Mouse (Mus musculus): ENCODE measurements around the gene Cerk.
A peak's percentile ranks its signal among the peaks of the same experiment; 100 is the strongest.
"Not testable (repeated sequence)": the region's sequence is repeated elsewhere in the genome, so short reads cannot be mapped to it uniquely, and the experiment has no call there.

Cerk gene

DNA sequence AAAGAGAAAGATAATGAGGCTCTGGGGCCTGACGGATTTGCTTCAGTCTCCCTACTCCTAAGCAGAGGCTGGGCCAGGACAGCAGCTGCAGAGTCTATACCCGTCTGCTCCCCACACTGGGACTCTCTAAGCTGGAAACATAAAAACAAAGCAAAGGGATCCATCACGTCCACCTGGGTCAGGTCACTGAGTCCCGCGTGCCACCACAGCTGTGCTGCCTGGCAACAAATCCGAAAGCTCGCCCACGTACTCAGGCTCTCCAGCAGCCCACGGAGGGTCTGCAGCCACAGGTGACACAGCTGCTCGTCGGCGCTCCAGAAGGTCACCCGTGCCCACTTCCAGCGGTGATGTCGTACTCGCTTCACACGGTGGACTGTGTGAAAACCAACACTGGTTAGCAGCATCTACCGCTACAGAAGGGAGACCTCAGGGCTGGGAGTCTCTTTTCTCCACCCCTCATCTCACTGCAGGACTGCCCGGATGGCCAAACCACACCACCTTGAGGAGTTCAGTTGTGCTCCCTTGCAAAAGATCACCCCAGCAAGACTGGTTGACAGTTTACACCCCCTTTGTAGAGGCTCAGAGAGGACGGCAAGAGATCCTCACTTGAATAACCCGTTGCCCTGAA is 21.1 kb downstream of the Cerk start:
- no peak for DNase-seq (ENCODE audit: low spot score in 2 of 2)

DNA sequence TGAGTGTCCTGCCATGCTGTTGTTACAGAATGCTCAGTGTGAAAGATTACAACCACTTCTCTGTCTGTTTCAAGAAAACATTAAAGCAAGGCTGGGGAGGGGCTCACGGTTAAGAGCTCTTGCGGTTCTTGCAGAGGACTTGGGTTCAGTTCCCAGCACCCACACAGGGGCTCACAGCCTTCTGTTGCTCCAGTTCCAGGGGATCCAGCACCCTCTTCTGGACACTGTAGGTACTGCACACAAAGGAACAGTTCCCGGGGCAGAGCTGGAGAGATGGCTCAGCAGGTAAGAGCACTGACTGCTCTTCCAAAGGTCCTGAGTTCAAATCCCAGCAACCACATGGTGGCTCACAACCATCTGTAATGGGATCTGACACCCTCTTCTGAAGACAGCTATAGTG is 24.1 kb downstream of the Cerk start:
- not testable (repeated sequence) for DNase-seq (ENCODE audit: low spot score in 2 of 2)

DNA sequence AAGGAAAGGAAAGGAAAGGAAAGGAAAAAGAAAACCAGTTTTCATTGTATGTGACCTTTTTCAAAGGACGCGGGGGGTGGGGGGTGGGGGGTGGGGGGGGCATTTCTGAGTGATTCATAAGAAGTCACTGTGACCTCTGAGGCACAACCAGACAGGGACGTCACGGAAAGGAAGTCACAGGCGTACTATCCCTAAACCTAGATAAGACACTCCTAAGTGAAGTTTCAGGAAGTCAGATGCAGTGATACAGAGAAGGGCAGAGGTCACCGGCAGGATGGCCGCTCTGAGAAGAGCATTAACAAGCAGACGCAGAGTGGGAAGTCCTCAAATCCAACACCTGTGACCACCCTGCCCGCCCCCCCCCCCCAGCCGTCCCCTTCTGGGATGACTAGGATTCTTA is 25.0 kb downstream of the Cerk start:
- no peak for DNase-seq (ENCODE audit: low spot score in 2 of 2)

DNA sequence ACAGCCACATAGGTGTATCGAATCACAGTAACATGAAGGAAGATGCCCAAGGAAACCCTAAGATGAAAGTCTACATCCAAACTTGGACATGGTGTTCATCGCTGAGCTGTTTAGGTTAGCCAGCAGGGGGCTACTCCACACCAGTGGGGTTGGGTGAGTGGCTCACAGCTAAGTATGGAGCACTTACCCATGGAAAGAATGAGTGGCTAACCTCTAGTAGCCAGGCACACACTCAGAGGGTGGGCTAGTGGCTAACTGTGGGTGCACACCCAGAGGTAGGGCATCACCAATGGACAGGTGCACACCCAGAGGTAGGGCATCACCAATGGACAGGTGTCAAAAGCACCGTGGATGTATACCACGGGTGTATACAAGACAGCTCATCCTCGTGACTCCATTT is 26.2 kb downstream of the Cerk start:
- DNase-seq (ENCODE audit: low spot score in 2 of 2), result no peak

DNA sequence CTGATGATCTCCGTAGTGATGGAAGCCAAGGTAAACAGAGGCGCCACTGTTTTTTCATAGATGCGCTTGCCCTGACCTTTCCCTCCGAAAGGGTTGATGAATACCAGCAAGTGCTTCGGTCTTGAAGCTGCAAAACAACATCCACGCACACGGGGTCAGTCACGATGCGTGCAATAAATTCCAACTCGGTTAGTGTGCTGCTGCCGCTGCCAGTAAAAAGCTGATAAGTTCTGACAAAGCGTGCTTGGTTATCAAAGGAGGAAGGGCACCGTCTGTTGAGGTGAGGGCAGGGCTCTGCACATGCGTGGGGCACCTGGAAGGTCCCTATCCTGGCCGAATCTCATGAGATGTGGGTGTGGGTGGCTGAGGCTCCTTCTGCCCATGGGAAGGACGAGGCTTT is 26.8 kb downstream of the Cerk start:
- no peak for DNase-seq (ENCODE audit: low spot score in 2 of 2)

DNA sequence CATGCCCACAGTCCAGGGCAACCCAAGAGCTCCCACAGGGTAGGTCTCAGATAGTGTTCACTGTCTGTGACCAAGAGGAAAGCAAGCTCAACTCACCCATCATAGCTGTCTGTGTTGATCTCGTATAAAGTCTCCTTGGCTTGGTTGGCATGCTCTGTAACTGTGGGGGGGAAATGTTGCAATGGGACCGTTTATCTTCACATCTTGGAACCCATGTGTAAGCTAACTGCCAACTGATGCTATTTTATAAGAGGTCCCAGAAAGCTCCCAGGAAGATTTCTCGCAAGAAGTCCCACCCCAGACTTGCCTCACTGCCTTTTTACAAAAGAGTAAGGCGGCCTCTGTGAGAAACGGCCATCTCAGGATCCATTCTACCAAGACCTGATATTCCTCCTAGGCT is 29.4 kb downstream of the Cerk start:
- DNase-seq (ENCODE audit: low spot score in 2 of 2), result no peak

DNA sequence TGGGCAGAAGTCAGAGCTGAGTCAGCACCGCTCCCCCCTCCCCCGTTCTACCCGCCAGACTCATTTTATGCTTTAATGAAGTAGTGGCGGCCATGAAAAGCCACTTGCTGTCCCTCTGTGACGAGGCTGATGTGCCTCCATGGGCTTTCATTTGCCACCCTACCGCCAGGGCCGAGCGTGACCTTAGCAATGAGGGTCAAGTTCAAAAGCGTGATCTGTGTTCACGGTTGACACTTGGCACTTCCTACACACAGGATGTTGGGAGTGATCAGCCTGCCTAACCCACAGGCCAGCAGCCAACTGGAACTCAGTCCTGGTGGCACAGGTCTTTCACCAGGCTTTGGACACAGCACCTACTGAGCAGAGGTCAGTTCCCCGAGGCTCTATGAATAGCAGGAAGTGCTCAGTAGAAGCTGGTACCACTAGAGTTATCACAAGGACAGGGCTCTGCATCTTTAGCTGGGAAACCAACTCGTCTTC is 32.4 kb downstream of the Cerk start:
- DNase-seq (ENCODE audit: low spot score in 2 of 2), result no peak

DNA sequence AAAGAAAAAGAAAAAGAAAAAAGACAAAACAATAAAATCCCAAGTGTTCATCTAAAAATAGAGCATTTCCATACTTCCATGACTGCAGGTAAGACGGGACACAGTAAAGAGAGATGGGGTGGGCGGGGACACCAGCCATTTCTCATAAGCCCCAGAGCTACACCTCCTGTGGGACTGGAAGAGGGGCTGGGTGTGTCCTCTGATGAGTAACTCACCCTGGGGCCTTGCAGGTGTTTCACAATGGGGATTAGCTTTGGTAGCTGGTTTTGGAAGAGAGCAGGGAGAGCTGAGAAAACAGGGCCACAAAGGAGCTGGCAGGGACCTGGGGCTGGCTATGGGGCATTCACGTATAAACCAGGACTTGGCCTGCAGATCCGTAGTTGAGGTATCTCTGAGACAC is 35.3 kb downstream of the Cerk start:
- DNase-seq (ENCODE audit: low spot score in 2 of 2), result no peak

DNA sequence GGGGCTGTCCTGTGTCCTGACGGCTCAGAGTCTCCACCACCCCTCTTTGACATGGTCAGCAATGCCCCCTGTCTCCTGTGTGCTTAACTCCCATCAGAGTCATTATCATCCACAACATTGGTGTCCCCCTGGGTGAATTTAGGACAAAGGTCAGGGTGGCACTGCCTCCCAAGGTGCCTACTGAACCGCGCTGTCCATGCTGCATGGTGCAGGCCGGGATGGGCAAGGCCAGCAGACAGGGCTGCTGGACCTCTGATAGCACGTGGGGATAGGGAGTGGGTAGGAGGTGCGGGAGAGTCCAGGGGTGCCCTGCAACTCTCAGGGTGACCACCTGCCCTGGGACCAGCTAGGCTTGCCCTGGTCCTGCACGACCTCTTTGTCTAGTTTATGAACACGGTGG is 39.0 kb downstream of the Cerk start:
- DNase-seq (ENCODE audit: low spot score in 2 of 2), result no peak

DNA sequence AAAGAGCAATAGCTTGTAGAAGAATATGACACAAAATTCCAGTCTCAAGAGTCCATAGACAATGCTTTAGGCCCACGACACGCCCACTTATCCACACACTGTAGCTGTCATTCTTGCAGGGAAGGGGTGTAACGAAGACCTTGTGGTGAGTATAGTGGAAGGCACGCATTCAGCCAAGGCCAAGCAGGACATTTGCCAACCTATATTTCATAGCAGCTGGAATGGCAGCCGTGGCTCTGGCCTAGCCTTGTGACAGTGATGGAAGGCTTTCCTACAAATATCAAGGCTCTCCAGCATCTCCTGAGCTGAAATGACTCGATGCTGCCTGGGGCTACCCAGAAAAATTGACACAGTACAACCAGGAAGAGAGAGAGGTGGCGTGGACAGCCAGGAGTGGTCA is 40.9 kb downstream of the Cerk start:
- no peak for DNase-seq (ENCODE audit: low spot score in 2 of 2)

DNA sequence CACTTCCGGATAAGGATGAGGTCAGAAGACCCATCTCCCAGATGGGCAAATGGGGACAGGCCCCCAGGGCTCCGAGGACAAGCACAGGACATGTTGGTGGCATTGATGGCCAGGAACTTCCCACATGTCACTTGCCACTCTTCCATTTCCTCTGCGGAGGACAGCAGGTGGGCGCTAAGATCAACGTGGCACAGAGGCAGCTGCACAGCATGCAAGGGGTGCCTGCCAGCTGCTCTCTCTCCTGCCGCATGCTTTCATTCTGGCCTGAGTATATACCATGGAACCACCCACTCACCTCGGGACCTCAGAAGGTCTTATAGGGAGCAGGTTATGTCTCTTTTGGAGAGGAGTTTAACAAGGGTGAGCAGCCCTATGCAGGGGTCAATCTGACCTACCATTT is 41.4 kb downstream of the Cerk start:
- DNase-seq (ENCODE audit: low spot score in 2 of 2), result no peak

DNA sequence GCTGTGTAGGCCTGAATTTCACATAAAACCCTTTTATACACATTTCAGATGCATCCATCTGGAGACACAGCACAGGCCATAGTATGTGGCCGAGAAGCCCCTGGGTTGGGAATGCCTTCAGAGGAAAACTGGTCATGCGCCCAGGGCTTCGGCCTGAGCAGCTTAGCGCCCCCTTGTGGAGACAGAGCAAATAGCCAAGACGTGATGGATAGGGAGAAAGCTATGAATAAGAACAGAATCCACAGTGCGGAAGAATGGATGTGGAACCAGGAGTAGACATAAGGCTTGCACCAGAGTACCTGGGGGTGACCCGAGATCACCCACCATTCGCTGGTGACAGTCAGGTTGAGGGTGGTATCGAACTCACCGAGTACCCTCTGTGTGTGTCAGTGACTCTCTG is 45.6 kb downstream of the Cerk start:
- DNase-seq (ENCODE audit: low spot score in 2 of 2), result peak; percentile 39 to 80

DNA sequence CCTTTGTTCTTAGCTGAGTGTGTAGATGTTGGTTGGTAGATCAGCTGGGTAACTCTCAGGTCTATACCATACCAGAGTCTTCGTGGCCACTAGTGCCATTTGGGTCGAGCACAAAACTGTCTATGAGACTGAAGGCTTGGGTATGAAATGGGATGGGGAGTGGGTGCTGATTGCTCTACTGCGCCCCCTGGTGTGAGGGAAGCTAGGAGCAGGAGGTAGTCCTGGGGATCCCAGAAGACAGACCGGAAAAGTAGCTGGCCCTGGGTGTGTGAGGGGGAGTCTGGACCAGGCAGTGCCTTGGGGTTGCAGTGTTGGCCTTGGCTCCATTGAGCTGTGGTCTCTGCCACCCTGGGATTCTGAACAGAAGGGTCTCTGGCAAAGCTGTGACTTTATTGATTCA is 48.3 kb downstream of the Cerk start:
- DNase-seq (ENCODE audit: low spot score in 2 of 2), result peak; percentile 58 to 87

DNA sequence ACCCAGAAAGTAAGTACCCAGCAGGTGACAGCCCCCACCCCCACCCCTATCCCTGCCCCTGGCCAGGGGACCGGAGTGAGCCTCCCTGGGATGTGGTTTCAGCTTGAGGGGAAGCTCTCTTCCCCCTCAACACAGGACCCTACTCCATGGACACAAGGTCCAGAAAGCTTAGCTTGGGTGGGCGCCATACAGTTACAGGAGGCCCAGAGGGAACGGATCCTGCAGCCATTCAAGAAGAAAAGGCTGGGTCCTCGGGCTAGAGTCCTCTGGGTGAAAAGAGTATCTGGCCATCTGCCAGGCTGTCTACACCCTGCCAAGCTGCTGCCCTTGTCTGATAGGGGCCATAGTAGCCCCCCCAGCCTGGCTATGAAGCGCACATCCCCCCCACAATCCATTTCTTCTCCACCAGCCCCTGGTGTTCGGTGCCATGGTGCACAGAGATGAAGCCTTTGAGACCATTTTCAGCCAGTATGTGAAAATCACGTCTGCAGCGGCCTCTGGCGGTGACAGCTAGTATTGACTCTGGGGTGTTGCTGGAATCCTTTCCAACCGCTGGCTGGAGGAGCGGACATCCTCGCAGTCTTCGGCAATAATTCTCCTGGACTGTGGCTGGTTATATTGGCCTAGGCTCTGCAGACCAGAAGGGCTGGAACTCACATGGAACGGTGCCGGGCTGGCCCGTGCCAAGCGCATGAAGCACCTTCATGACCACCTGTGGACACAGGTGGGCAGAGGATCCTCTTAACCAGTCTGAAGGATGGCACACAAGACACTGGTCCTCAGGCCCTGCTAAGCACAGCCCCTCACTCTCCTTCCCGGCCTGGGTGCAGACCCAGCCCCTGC is 50.8 kb downstream of the Cerk start:
- DNase-seq (ENCODE audit: low spot score in 2 of 2), result peak; percentile 85 to 95

DNA sequence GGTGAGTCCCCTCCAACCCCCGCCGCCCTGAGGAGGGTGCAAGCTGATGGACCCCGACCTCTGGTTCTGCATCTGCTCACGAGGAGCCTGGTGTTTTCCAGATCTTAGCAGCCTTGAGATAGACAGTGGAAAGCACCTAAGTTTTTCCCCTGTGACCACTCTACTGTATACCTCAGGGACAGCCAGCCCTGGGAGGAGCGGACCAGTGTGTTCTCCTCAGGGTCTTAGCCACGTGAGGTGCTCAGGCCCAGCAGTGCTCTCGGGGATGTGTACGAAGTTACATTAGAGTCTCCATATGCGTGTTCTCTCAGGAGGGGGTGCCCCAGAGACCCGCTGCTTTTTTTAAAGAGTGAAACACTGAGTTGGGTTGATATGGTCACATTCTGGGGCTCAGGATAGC is 55.3 kb downstream of the Cerk start:
- no peak for DNase-seq (ENCODE audit: low spot score in 2 of 2)

DNA sequence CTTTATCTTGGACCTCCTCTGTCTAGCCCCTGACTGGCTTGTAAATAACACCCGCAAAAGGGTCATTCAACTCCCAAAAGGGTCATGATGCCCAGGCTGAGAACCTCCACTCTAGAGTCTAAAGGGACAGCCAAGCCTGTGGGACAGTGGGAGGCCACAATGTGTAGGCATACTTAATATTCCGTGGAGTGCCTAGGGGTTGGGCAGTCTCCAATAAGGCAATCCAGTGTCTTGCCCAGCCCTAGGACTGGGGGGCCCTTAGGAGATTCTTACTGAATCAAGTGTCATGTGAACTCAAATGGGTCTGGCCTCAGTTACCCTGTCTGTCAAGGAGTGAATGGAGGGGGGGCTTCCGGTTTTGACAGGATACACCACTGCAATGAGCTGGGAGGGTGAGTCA is 56.9 kb downstream of the Cerk start:
- no peak for DNase-seq (ENCODE audit: low spot score in 2 of 2)

DNA sequence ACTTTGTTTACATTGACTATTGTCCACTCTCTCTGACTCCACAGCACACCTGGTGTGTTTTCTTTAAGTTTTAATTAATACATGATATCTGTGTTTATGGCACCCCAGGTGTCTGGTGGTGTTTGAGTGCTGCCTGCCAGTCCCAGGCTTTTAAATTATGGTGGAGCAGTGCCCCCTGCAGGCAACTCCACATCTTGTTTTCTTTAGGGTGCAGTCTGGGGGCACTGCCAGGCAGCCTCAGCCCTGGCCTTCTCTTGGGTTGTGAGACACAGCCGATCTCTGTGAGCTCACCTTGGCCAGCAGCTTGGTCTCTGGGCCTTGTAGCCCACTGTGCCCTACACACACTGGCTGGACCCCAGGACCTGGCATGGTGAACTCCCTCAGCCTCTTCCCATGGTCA is 61.6 kb downstream of the Cerk start:
- DNase-seq (ENCODE audit: low spot score in 2 of 2), result peak; percentile 81 to 91

DNA sequence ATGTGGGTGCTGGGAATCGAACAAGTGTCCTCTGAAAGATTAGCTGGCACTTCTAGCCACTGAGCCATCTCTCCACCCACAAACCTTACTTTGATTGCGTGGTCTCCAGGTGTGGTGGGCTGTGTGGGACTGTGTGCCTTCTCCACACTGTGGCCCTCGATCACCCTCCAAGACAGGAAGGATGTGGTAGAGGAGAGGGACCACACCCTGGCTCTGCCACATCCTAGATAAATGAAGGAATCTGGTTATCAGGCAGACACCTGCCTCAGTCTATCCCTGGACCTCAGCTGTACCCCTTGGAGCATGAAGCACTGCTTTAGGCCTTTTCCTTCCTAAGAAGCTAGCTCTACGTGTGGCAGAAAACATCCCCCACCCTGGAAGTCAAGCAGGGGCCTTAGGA is 62.5 kb downstream of the Cerk start:
- no peak for DNase-seq (ENCODE audit: low spot score in 2 of 2)

DNA sequence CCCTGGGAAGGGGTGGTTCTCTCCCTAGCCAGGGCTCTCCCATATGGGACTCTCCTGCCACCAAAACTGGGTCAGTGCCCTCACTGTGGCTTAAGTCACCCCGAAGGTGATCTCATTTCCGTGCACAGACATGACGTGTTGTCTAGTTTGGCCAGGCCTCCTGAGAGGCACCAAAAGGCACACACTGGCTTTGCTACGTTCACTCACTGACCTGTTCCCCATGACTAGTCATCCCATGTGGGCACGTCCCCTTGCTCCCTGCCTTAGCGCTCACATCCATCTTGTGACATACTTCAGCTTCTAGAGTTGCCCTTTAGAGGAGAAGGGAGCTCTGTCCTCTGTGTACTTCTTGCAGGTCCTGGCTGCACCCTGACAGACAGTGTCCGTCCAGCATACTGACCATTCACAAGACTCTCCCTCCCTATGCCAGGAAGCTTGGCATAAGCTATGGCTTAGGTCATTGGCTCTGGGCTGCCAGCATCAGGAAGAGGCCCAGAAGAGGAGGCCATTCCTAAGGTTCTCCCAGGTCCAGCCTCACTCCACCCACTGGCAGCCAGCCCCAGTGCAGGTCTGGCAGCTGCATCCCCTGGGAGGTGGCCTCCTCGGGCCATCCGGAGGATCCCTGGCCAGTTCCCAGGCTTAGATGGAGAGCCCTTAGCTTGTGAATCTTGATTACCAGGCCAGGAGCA is 63.5 kb downstream of the Cerk start:
- DNase-seq (ENCODE audit: low spot score in 2 of 2), result no peak

DNA sequence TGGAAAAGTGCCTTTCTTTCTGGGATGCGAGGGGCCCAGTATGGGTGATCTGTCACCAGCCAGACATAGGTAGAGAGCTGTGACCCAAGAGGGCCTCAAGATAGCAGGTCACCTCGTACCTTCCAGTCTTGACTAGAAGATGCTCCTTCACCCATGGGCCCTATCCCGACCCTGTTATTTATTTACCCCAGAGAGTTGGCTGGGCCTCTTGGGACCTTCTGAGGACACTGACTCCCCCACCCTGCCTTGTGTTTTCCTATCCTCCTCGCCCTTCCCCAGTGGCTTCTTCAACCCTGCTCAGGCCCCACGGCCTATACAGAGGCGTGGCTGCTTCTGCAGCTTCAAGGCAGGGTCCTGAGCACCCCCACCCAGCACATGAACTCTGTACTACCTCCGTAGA is 66.8 kb downstream of the Cerk start:
- no peak for DNase-seq (ENCODE audit: low spot score in 2 of 2)

DNA sequence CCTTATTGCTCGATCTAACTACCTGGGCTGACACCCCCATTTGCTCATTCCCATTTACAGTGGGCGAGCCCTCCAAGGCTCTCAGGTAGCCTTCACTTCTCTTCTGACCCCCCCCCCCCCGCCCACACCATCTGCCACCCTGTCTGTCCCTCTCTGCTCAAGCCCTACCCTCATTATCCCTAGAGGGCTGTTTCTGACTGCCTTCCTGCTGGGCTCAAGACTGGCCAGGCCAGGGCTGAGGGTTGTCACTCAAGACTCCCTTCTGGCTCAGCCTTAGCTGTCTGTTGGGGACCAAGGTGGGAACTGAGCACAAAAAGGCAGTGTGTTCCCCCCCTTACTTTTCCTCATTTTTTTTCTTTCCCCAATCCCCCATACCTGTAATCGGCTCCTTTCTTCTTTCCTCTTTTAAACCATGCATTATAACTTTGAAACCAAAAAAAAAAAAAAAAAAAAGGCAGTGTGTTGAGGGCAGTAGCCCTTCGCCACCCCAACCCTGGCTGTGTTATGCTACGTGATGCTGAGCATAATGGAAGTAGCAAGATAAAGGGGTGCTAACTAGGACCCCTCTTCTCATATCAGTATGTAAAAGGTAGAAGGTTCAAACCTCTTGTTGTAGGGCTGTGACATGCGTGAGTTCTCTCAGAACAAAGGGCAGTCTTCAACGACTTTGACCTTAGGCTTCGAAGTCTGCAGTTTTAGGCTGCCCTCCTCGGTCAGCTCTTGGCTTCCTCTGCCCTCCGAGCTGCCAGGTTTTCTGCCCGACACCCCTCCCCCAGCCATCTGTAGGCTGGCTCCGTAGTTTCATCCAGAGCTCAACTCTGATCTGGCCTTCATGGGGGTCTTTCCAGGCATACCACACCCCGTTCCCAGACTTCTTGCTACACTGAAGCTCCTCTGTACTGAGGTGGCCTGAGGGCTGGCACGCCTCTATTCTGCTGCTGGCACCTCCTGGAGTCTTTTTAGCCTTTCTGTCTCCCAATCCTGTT is 68.5 kb downstream of the Cerk start:
- no peak for DNase-seq (ENCODE audit: low spot score in 2 of 2)

DNA sequence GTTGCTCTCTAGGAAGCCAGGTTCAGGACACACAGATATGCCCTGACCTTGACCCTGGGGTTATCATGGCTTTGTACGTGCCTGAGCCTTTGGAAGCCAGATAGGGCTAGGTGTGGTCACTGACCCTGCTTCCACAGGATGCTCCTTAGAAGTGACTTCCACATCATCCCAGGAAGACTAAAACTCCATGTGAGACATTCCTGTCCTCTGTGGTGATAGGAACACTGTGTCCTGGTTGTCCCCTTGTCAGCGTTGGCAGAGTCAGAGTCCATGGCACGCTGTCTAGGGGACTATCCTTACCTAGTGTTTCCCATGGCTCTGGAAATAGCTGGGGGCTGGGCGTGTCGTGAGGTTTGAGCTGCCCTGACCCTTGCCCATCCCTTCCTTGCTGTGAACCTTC is 69.5 kb downstream of the Cerk start:
- no peak for DNase-seq (ENCODE audit: low spot score in 2 of 2)
